Mouse (Mus musculus) thymus, adult 2 months (tissue): Measurements from ENCODE around the gene Radil. TPM values are rescaled to one million over a fixed set of nuclear protein-coding genes. Genes with fewer than 3 reads are reported as not detected.

Experiments used
- DNase-seq: peaks from one replicate; pipeline ENCODE4 v3.0.0; 2021
- H3K27ac ChIP-seq: fragments of 200-500 bp; 2 replicates; pipeline ENCODE4 v1.5.1; 2012; ENCODE audit warnings: low read length, control low read depth; ENCODE audit not compliant: control insufficient read depth, insufficient read depth
- H3K27me3 ChIP-seq: fragments of 200-500 bp; 2 replicates; pipeline ENCODE4 v1.6.1; 2012; ENCODE audit warnings: mild to moderate bottlenecking, low read length, moderate library complexity, mixed read lengths; ENCODE audit not compliant: control insufficient read depth, insufficient read depth
- H3K36me3 ChIP-seq: fragments of 200-500 bp; 2 replicates; pipeline ENCODE4 v1.6.1; 2012; ENCODE audit warnings: mild to moderate bottlenecking, low read length, moderate library complexity; ENCODE audit not compliant: control insufficient read depth, insufficient read depth
- H3K4me1 ChIP-seq: fragments of 200-500 bp; replicated peaks from 2 replicates; pipeline ENCODE4 v1.6.1; 2012; ENCODE audit warnings: low read length; ENCODE audit not compliant: control insufficient read depth, insufficient read depth
- H3K4me3 ChIP-seq: fragments of 200-500 bp; 2 replicates; pipeline ENCODE4 v1.5.1; 2012; ENCODE audit warnings: mild to moderate bottlenecking, low read length, control low read depth, moderate library complexity; ENCODE audit not compliant: control insufficient read depth, insufficient read depth
- CTCF ChIP-seq: fragments of 200-500 bp; IDR thresholded peaks from 2 replicates; pipeline ENCODE4 v1.5.1; 2012; ENCODE audit warnings: mild to moderate bottlenecking, control low read depth, low read length, moderate library complexity, borderline replicate concordance; ENCODE audit not compliant: control insufficient read depth, poor library complexity, insufficient read depth; ENCODE audit errors: extremely low read depth
- POLR2A ChIP-seq: fragments of 200-500 bp; IDR thresholded peaks from 2 replicates; pipeline ENCODE4 v1.6.1; 2012; ENCODE audit warnings: mild to moderate bottlenecking, low read length, control low read depth, moderate library complexity; ENCODE audit not compliant: control insufficient read depth, poor library complexity, insufficient read depth; ENCODE audit errors: extremely low read depth
- WGBS: fragments of 180-500 bp; shearing (Covaris S2); methylation state at CpG from one replicate; pipeline ENCODE4 v1.1.7; 2018; 5-methylcytosine and 5-hydroxymethylcytosine counted together
- polyA plus RNA-seq: library from polyadenylated mRNA; depleted of rRNA; stranded (reverse); fragments of >200 nt; gene quantifications from 2 replicates; pipeline ENCODE4 v1.2.3, GENCODE M21; 2012

Radil gene
- polyA plus RNA-seq, 1 experiment = 1.9 TPM

DNA sequence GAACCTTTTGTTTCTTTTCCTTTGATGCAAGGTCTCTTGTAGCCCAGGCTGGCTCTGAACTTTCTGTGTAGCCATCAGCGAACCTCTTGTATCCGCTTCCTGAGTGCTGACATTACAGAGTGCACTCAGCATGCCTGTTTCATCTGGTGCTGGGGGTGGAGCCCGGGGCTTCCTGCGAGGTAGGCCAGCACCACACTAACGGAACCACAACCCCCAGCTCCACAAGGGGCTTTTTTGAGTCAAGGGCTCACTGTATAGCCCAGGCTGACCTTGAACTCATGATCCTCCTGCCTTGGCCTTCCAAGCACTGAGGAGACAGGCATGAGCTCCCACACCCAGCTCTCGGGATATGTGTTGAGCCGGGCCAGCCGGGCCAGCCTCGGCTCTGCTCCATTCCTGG lies 100.1 kb downstream of the Radil start:
- Histone ChIP-seq H3K27ac (no peak overlapping the region), H3K27me3 (no peaks in the 10 kb centered on the region), H3K4me3 (no peak overlapping the region), H3K36me3 (peaks cover 30% of the 10 kb centered on the region), H3K4me1 (peaks cover 4% of the 10 kb centered on the region)
- 90% methylated on average over 9 of the region's 9 CpGs for WGBS
- no peak for TF ChIP-seq CTCF
- DNase-seq = no peak

DNA sequence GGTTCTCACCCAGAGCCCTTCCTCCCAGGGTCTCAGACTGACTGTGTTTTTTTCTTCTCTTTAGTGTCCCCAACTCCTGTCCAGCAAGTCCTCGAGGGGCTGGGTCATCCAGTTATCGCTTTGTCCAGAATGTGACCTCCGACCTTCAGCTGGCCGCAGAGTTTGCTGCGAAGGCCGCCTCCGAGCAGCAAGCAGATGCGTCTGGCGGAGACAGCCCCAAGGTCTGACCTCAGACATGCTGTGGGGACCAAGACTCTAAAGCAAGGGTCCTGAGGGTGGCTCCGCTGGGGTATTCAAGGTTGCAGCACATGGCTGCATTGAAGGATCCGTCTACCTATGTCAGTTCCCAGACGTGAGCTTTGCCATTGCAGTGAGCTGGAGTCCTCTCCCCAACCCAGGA lies 102.3 kb downstream of the Radil start:
- peaks cover 25% of the 10 kb centered on the region for H3K4me1 ChIP-seq
- 96% methylated on average over 12 of the region's 12 CpGs for WGBS
- no peak for DNase-seq
- H3K36me3 ChIP-seq = peaks cover 17% of the 10 kb centered on the region
- H3K4me3 ChIP-seq = no peak overlapping the region
- TF ChIP-seq CTCF (no peak), POLR2A (no peak)
- H3K27ac ChIP-seq = no peak overlapping the region
- no peaks in the 10 kb centered on the region for H3K27me3 ChIP-seq

DNA sequence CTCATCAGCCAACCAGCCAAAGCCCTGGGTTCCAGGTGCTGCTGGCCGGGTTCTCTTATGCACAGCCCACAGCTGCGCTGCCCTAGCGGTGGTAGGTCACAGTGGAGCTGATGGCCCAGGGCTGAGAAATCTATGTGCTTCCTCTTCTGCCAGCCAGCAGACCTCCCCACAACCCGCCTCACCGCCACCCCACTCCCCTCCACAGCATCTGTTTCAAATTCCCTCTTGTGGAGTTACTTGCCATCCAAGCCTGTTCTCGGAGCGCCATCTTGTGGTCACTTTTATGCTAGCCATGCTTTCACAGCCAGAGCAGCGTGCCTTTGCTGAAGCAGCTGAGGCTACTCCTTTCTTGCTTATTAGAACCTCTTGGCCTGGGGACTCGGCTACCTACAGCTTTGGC lies 102.8 kb downstream of the Radil start:
- Histone ChIP-seq H3K4me1 (peaks cover 30% of the 10 kb centered on the region), H3K4me3 (no peak overlapping the region), H3K27me3 (no peaks in the 10 kb centered on the region), H3K36me3 (peaks cover 11% of the 10 kb centered on the region), H3K27ac (no peak overlapping the region)
- TF ChIP-seq CTCF (peak; percentile 75; the same call in 1 of the 2 replicates), POLR2A (no peak)
- WGBS = 1% methylated on average over 9 of the region's 9 CpGs
- peak; percentile 90 for DNase-seq

DNA sequence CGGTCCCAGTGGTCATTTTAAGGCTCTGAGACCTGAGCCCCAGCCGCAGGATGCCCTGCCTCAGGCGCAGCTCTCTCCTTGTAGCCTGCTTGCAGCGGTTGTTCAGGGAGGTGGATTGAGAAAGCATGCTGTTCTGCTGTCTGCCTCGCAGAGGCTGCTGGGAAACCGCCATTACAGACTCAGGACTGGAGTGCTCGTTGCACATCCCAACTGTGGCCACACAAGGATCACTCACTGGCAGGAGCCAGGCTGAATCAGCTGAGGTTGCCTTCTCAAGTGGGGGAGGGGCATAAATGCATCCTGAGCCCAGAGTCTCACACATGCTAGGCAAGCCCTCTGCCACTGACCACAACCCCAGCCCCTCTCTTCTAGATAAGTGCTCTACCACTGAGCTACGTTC lies 105.2 kb downstream of the Radil start:
- peaks cover 50% of the 10 kb centered on the region for H3K4me1 ChIP-seq
- WGBS = 81% methylated on average over 8 of the region's 8 CpGs
- H3K36me3 ChIP-seq = peaks cover 7% of the 10 kb centered on the region
- no peak overlapping the region for H3K27ac ChIP-seq
- H3K4me3 ChIP-seq = no peak overlapping the region
- TF ChIP-seq POLR2A (no peak), CTCF (no peak)
- no peaks in the 10 kb centered on the region for H3K27me3 ChIP-seq
- DNase-seq = no peak

DNA sequence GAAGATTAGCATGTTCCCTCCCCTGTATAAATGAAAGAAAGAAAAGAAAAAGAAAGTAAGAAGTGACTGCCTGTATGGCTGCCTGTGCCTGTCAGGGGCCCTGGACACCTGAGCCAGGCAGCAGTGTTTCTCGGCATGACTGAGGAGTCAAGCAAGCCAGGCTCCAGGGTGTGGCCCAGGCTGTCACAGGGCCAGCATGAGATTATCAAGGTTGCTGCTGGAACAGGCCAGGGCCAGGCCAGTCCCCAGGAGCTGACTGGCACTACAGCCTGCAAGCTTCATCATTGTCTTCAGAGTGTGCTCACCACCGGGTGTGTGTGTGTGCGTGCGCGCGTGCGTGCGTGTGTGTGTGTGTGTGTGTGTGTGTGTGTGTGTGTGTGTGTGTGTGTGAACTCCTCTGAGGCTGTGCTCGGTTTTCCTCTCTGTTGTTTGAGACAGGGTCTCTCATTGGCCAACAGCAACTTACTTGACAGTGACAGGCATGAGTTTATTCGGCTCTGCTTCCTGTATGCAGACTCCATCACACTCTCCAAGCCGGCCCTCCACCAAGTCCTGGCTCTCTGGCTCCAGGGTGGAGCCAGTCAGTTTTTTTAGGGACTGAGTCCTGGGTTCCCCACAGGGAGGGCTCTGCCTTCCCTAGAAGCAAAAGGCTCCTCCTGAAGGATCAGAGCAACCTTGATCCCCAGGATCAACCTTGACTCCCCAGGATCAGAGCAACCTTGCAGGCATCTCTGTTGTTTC lies 105.9 kb downstream of the Radil start:
- Histone ChIP-seq H3K4me3 (no peak overlapping the region), H3K4me1 (peaks cover 52% of the 10 kb centered on the region), H3K36me3 (peaks cover 3% of the 10 kb centered on the region; the same call in 1 of the 2 replicates), H3K27me3 (no peaks in the 10 kb centered on the region), H3K27ac (no peak overlapping the region)
- TF ChIP-seq POLR2A (no peak), CTCF (no peak)
- WGBS = 77% methylated on average over 11 of the region's 11 CpGs
- DNase-seq = no peak

DNA sequence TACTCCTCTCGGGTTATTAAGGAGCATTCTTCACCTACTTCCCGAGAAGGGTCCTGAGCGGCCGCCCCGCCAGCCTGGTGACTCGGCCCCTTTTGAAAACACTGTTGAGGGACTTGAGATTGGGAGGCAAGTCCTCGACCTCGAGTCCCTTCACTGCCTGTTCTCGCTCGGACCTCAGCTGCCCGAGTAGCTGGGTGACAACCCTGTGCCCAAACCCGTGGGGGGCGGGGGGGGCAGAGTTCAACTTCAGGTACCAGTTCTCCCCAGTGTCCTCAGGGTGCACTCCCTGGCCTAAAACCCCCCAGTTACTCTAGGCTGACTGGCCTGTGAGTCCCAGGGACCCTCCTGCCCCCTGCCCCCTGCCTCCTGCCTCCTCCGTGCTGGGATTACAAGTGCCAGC lies 106.9 kb downstream of the Radil start:
- no peaks in the 10 kb centered on the region for H3K36me3 ChIP-seq
- no peaks in the 10 kb centered on the region for H3K27me3 ChIP-seq
- no peak for TF ChIP-seq POLR2A
- TF ChIP-seq CTCF = no peak
- DNase-seq = no peak
- H3K4me1 ChIP-seq = peaks cover 61% of the 10 kb centered on the region
- H3K4me3 ChIP-seq = no peak overlapping the region
- 74% methylated on average over 14 of the region's 14 CpGs for WGBS
- no peak overlapping the region for H3K27ac ChIP-seq

DNA sequence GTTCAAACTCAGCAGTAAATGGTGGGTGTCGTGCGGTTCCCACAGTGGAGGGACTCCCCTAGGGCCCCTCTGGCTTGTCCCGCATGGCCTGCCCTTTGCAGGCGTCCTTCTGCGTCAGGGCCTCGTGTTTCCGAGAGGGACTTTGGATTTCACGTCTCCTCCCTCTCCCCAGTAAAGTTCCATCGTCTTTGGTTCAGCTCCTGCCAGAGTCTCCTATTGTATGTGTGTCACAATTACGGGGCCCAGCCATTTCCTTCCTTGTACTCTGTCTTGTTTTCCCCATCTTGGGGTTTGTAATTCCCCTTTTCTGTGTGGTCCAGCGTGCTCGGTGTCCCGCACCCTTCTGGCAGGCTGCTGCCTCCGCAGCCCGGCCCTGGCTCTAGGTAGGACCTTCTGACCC lies 107.4 kb downstream of the Radil start:
- WGBS = 73% methylated on average over 15 of the region's 15 CpGs
- no peak for TF ChIP-seq POLR2A
- TF ChIP-seq CTCF = no peak
- H3K4me3 ChIP-seq = no peak overlapping the region
- no peaks in the 10 kb centered on the region for H3K36me3 ChIP-seq
- H3K4me1 ChIP-seq = peaks cover 62% of the 10 kb centered on the region
- no peak for DNase-seq
- H3K27ac ChIP-seq = no peak overlapping the region
- no peaks in the 10 kb centered on the region for H3K27me3 ChIP-seq

DNA sequence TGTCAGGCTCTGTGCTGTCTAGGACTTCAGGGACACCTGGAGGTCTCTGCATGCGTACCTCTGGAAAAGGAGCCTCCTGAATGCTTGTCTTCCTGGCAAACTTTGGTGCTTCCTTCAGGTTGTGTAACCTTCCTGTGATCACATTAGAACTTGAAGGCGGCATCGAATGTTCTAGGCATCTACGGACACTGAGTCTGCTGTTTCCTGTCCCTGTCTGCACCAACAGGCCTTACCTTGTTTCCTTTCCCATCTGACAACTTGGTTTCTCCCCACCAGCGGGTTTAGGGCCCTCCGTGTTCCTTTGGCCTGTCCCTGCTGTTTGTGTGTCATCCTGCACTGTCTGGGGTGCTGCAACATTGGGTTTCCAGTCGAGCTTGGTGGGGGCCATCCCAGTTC lies 108.9 kb downstream of the Radil start:
- Histone ChIP-seq H3K4me1 (peaks cover 59% of the 10 kb centered on the region), H3K4me3 (peak overlapping the region; percentile 13), H3K36me3 (no peaks in the 10 kb centered on the region), H3K27ac (peak overlapping the region; percentile 73), H3K27me3 (no peaks in the 10 kb centered on the region)
- 21% methylated on average over 7 of the region's 7 CpGs for WGBS
- TF ChIP-seq CTCF = no peak
- no peak for DNase-seq
